Mouse (Mus musculus) layer of hippocampus, postnatal 36 days (tissue): Measurements from ENCODE around the gene Olfr681. TPM values are rescaled to one million over a fixed set of nuclear protein-coding genes. Genes with fewer than 3 reads are reported as not detected.
"Not testable (repeated sequence)": the region's sequence is repeated elsewhere in the genome, so short reads cannot be mapped to it uniquely, and the experiment has no call there.

Experiments used
- DNase-seq, 2 experiments: peaks; one replicate each; pipeline ENCODE4 v3.0.0; 2022
- total RNA-seq, 2 experiments: library from RNA; stranded (reverse); gene quantifications; 2 replicates each; pipeline ENCODE4 v1.2.3; 2021

The Olfr681 gene
- total RNA-seq, result not detected

DNA sequence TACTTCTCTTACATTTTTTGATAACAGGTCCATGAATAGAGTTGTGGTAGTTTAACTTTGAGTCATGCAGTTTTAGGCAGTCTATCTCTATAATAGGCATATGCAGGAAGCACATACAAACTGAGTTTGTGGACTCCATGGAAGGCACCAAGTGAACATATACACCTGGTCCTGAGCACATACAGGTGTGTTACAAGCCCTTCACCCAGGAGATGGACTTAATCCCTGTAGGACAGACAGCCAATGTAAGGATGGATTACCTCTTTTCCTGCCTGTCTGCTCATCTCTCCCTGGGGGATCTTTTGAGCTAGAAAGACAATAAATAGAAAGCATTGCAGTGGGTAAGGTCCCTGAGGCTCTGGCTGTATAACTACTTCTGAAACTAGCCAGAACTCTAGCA is at the start of gene Olfr681:
Gene Olfr681, plus strand, starts transcription at position 301 of the 400 bp plus-strand sequence.
- DNase-seq, result no peak

DNA sequence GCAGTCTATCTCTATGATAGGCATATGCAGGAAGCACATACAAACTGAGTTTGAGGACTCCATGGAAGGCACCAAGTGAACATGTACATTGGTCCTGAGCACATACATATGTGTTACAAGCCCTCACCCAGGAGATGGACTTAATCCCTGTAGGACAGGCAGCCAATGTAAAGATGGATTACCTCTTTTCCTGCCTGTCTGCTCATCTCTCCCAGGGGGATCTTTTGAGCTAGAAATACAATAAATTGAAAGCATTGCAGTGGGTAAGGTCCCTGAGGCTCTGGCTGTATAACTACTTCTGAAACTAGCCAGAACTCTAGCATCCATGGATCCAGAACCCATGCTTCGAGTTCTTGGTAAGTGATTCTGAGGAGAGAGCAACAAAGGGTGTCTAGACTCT is 35.7 kb upstream of the Olfr681 start, which contains the start of gene Olfr679:
Gene Olfr679, plus strand, starts transcription at position 301 of the 400 bp plus-strand sequence.
- DNase-seq, result no peak

DNA sequence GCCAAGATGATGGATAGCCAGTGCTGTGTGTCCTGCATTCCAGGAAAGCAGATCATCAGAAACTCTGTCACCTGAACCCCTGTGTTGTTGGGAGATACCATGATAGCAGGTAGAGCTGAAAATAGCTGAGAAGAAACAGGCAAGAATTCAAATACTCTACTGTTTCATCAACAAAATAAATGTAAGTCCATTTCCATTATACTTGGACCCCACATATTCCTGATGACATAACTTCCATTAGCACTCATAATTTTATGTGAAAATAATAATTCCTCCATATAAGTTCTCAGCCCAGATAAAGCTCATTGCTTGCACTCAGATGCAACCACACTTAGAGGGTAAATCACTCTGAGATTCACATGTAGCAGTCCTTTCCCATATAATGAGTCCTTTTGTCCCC is 23.9 kb upstream of the Olfr681 start, which contains the start of gene Olfr680-ps1:
Gene Olfr680-ps1, minus strand, starts transcription at position 101 of the 400 bp plus-strand sequence.
- DNase-seq, result not testable (repeated sequence)

DNA sequence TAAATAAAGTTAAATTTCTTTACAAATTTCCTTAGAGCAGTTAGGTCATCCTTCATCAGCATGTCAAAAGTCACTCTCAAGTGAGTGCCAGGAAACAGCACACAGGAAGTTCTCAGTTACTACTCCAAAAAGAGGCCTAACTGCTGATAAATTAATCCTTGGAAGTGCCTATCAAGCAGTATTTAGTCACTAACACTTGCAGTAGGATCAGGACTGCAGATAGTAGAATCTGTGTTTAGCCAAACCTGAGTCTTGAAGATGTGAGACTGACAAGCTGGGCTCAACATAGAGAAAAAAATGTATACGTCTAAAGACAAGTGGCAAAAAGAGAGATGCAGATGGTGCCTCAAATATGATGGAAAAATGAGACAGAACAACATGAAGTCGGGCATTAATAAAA is 24.6 kb downstream of the Olfr681 start:
- DNase-seq, result no peak

DNA sequence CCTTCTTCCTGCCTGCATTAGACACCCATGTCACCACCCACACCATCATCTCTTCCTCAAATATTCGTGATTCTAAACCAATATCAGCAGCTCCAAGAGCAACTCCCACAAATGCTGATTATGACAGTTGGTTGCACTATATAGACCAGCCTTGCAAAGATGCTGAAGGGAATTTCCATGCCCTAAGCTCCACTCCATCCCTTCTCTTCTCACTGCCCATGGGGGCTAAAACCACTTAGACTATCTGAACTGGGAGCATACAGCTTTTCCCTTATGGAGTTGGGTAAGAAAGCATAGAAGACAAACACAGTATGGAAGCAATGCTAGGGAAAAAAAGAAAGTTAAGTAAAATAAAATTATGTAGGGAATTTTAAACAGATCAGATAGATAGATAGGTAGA is 30.3 kb downstream of the Olfr681 start, which contains the start of gene Olfr683:
Gene Olfr683, minus strand, starts transcription at position 101 of the 400 bp plus-strand sequence.
- DNase-seq, result no peak

DNA sequence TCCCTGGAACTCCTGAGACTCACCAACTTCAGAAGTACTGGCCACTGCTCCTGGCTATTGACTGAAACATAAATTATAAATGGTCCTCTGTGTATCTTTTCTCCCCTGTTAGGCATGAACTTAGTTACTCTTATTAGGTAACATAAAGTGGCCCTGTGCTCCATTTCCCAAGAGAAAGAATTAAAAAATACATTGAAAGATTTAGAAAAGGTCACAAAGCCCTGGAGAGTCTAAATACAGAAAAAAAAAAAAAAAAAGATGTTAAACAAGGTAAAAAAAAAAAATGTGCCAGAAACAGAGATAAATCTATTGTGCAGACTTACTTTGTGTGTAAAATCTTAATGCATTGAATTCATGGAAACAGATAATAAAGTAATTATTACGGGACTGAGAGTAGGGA is 46.9 kb downstream of the Olfr681 start, which contains the start of gene Olfr684:
Gene Olfr684, minus strand, starts transcription at position 101 of the 400 bp plus-strand sequence.
- DNase-seq, result no peak

DNA sequence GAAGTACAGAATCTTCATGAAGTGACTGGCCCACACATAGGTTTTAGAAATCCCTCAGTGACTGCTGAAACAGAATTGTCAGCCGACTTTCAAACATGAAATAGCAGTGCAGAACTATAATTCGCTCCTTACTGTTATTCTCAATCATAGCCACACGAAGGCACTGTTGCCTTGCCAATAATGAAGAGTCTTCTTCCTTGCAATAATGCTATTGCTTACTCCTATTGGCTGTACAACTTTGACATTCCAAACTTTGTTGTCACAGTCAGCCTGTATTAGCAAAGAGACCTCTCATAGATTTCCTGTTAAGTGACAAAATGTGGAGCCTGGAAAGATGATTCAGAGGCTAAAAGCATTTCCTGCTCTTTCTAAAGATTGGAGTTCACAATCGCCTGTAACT is 54.1 kb downstream of the Olfr681 start:
- peak in 1 of 2 experiments; percentile 11 for DNase-seq

Other genes with a start within 250 kb of the Olfr681 start
- not detected for gene Olfr665, start 238.8 kb upstream of the Olfr681 start, total RNA-seq
- gene Olfr666, start 220.9 kb upstream of the Olfr681 start, total RNA-seq, result not detected
- gene Olfr667, start 195.4 kb upstream of the Olfr681 start, total RNA-seq, result not detected
- gene Olfr668, start 188.8 kb upstream of the Olfr681 start, total RNA-seq, result not detected
- gene Olfr669, start 182.6 kb upstream of the Olfr681 start, total RNA-seq, result not detected
- not detected for gene Olfr670, start 154.2 kb upstream of the Olfr681 start, total RNA-seq
- not detected for gene Olfr671, start 137.7 kb upstream of the Olfr681 start, total RNA-seq
- not detected for gene Olfr672, start 114.8 kb upstream of the Olfr681 start, total RNA-seq
- not detected for gene Olfr675, start 88.4 kb upstream of the Olfr681 start, total RNA-seq
- not detected for gene Olfr676, start 84.1 kb upstream of the Olfr681 start, total RNA-seq
- gene Olfr677, start 65.5 kb upstream of the Olfr681 start, total RNA-seq, result not detected
- gene Olfr678, start 52.4 kb upstream of the Olfr681 start, total RNA-seq, result not detected
- gene Olfr679, start 35.6 kb upstream of the Olfr681 start, total RNA-seq, result not detected
- gene Olfr680-ps1, start 24.0 kb upstream of the Olfr681 start, total RNA-seq, result not detected
- gene Olfr683, start 30.2 kb downstream of the Olfr681 start, total RNA-seq, result not detected
- not detected for gene Olfr684, start 46.8 kb downstream of the Olfr681 start, total RNA-seq
- gene Olfr685, start 69.2 kb downstream of the Olfr681 start, total RNA-seq, result not detected
- gene Olfr686, start 90.6 kb downstream of the Olfr681 start, total RNA-seq, result not detected
- gene Olfr688, start 171.3 kb downstream of the Olfr681 start, total RNA-seq, result not detected
- not detected for gene Olfr689, start 194.3 kb downstream of the Olfr681 start, total RNA-seq
- under 1 TPM; 0.42 to 0.51 TPM for gene Olfr690, start 217.3 kb downstream of the Olfr681 start, total RNA-seq
- gene Olfr691, start 225.4 kb downstream of the Olfr681 start, total RNA-seq, result under 1 TPM; 0.78 to 0.95 TPM